Mouse (Mus musculus) left cerebral cortex, adult 11 months (tissue): ENCODE measurements around the gene Gm16513.
"Not testable (repeated sequence)": the region's sequence is repeated elsewhere in the genome, so short reads cannot be mapped to it uniquely, and the experiment has no call there.

Experiments used
- DNase-seq: peaks from one replicate; pipeline ENCODE4 v3.0.0; 2022; ENCODE audit warnings: low spot score

Gene Gm16513

DNA sequence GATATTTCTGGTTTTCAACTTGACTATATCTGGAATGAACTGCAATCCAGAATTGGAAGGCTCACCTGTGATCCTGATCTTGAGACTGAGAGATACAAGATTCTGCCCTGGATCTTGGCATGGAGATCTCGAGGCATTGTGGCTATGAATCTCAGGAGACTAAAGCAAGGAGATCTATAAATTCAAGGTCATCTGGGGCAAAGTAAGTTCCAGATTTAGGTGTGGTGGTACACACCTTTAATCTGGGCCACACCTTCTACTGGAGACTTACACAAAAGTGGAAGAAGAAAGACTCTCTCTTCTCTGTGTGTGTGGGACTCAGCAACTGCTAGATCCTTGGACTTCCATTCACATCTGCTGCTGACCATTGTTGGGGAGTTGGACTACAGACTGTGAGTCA lies at the start of gene Gm16513:
Gene Gm16513 (plus strand): TSS at position 301 of the 400 bp plus-strand sequence.
- not testable (repeated sequence) for DNase-seq
